Mouse (Mus musculus) spleen, postnatal 14 days (tissue): ENCODE data around the gene Zar1l.
"Not testable (repeated sequence)": the region's sequence is repeated elsewhere in the genome, so short reads cannot be mapped to it uniquely, and the experiment has no call there.

Source experiments
- DNase-seq, 2 experiments: peaks; one replicate each; pipeline ENCODE4 v3.0.0; 2021 to 2022; ENCODE audit warnings: low spot score in 2 of 2

Gene Zar1l

GRCm38 (mm10) chr5:150518064-150518463 lies at the start of gene Zar1l:
TSS of gene Zar1l (minus strand) at chr5:150518164.
- no peak for DNase-seq

GRCm38 (mm10) chr5:150566971-150567370 lies 49.0 kb upstream of the Zar1l start:
- no peak for DNase-seq

- DNase-seq, result no peak
Observed at GRCm38 (mm10) chr5:150566226-150566625, 48.3 kb upstream of the Zar1l start.

- DNase-seq, result no peak
Observed at GRCm38 (mm10) chr5:150564426-150564825, 46.5 kb upstream of the Zar1l start.

DNA sequence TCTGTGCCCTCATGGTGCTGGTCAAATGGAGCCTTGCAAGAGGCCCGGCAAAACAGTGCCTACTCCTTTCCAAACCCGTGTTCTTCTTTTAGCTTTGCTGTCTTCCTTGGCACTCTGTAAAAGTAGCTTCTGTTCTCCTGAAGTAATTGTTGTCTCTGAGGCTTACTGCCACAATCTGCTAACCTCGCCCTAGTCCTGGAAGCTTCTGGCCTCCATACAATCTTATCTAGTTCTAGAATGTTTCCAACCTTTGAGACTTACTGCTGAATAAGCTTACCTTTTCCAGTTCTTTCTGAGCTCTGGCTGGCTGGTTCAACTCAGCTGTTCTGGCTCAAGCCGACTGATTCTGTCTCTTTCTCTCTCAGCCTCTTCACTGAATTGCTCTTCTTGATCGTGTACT lies 43.8 kb upstream of the Zar1l start:
- no peak for DNase-seq

GRCm38 (mm10) chr5:150561376-150561775 lies 43.4 kb upstream of the Zar1l start:
- DNase-seq, result no peak

DNA sequence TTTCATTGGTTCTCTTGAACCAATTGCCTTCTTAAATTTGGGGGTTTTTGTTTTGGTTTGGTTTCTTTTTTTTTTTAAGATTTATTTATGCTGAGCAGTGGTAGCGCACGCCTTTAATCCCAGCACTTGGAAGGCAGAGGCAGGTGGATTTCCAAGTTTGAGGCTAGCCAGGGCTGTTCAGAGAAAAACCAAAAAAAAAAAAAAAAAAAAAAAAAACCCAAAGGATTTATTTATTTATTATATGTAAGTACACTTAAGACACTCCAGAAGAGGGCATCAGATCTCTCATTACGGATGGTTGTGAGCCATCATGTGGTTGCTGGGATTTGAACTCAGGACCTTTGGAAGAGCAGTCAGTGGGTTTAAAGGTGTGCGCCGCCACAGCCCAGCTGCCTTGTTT lies 42.9 kb upstream of the Zar1l start:
- no peak for DNase-seq

- no peak for DNase-seq
Observed at GRCm38 (mm10) chr5:150559519-150560103, 41.6 kb upstream of the Zar1l start.

GRCm38 (mm10) chr5:150551637-150552036 lies 33.7 kb upstream of the Zar1l start:
- no peak for DNase-seq

DNA sequence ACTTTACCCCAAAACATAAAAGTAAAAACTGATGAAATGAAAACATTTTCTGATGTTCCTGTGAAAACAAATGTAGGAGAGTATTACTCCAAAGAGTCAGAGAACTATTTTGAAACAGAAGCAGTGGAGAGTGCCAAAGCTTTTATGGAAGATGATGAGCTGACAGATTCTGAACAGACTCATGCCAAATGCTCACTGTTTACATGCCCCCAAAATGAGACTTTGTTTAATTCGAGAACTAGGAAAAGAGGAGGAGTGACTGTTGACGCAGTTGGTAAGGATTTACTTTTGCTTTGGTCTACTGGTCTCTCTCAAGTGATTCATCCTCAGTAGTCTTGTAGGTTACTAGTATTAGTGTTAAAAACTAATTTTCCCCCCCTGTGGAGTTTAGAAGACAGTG lies 25.2 kb upstream of the Zar1l start:
- DNase-seq, result no peak

- no peak for DNase-seq
Observed at GRCm38 (mm10) chr5:150541302-150541701, 23.3 kb upstream of the Zar1l start.

GRCm38 (mm10) chr5:150525239-150525638 lies 7.3 kb upstream of the Zar1l start:
- DNase-seq, result no peak

- DNase-seq, result no peak
Observed at GRCm38 (mm10) chr5:150522867-150523234, 4.9 kb upstream of the Zar1l start.

DNA sequence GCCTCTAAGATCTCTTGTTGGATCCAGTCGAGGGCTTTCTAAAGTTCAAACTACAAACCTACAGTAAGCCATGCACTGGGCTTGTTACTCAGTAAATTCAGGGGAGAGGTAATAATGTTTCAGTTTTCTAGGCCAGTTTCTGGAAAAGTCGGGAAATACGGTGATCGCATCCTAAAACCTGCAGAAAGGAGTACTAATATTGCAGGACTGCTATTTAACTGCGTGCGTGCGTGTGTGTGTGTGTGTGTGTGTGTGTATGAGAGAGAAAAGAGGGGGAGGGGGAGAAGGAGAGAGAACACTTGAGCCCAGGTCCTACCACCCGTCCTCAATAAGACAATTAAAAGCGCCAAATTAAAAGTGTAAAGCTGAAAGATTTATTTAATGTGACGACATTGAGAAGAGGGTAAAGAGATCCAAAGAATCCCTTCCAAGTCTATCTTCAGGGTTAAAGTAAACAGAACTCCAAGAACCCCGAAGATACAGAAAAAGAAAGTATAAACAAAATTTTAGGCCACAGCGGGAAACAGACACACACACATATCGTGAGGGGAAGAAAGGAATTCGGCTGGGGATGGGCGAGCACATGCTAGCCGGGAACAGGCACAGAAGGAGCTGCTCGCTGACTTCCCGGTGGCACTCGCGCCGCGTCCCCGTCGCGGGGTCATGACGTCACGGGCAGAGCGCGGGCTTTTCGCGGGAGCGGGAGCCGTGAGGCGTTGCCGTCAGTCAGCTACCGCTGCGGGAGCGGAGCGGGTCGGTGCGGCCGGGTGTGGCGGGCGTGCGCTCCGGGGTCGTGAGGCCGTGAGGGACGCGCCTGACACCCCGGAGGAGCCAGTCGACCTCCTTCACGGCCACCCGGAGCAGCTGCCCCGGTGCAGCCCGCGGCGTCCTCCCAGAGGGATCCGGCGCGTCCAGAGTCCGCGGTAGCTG lies 4.2 kb upstream of the Zar1l start, which contains the start of gene Brca2:
Gene Brca2, plus strand, starts transcription at position 694 of the 930 bp plus-strand sequence.
- DNase-seq, result peak; percentile 85 to 93

DNA sequence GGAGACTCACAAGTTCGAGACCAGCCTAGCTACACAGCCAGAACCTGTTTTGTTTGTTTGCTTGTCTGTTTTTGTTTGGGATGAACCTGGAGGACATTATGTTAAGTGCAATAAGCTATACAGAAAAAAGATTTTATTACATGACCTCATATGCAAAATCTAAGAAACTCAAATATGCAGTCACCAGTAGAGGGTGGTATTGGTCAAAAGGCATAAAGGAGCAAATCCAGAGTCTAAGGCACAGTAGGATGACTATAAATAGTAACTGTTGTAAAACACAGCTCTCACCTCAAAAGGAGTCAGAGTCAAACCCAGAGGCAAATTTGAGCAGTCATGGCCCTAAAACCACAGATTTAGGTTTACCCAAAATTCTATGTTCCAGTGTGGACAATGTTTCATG lies 1.6 kb upstream of the Zar1l start:
- no peak for DNase-seq

- DNase-seq, result no peak
Observed at GRCm38 (mm10) chr5:150514027-150514426, 3.9 kb downstream of the Zar1l start.

- DNase-seq, result no peak
Observed at GRCm38 (mm10) chr5:150513264-150513663, 4.7 kb downstream of the Zar1l start.

DNA sequence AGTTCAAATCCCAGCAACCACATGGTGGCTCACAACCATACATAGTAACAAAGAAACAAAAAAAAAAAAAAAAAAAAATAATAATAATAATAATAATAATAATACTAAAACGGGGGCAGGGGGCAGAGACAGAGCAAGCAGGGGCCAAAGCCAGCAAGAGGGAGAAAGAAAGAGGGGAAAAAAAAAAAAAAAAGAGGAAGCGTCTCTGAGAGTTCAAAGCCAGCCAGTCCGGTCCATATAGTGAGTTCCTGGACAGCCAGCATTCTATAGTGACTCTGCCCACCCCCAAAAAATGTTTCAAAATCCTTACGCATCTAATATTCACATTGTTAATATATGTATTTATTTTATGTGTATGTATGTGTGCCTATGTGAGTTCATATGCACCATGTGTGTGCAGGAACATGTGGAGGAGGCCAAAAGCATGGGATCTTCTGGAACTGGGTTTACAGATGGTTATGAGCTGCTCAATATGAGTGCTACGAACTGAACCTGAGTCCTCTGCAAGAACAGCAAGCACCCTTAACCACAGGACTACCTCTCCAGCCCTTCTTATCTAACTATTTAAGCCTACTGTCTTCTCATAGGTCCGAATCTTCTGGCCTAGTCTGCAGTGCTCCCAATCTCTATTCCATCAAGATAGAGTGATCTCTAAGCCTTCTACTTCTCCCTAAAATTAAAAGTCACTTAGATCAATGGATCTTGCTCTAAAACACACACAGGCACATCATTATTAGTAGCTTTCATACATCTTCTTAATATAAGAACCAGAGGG lies 7.3 kb downstream of the Zar1l start:
- no peak for DNase-seq

DNA sequence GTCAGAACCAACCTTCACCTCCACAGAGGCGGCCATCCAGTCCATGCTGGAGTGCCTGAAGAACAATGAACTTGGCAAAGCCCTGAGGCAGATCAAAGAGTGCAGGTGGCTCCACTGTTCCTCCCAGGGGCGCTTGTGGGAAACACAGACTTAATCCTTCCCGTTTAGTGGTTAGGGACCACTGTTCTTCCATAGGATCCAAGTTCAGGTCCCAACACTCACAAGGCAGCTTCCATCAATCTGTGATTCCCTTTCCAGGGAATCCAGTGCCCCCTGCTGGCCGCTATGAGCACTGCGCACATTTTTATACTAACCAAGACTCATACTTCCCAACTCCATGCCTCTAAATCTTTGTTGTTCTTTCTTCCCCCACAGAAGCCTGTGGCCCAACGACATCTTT lies 22.2 kb downstream of the Zar1l start:
- peak in 1 of 2 experiments; percentile 22 for DNase-seq

DNA sequence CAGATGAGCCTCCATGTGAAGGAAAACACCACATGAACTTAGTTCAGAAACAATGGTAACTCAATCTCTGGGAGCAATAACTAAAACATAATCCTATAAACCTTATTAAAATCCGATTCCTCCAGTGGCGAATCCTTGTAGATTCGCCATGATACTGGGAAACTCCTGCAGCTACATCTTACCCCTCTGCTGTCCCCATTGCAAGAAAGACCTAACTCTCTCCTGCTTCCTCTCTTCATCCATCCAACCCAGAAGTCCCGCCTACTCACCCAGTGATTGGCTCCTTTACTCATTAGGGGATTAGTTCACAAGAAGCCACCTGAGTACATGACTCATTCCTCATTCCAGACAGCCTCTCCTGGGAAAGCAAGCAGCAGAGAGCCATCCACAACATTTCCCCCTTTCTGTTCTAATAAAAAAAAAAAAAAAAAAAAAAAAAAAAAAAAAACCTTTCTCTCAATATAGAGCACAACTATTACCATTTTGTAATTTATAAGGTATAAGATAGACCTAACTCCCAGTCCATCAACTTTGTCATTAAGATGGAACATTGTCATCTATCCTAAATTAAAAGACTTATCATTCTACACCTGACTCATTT lies 26.3 kb downstream of the Zar1l start:
- DNase-seq, result not testable (repeated sequence)

- no peak for DNase-seq
Observed at GRCm38 (mm10) chr5:150490821-150491220, 27.1 kb downstream of the Zar1l start.

DNA sequence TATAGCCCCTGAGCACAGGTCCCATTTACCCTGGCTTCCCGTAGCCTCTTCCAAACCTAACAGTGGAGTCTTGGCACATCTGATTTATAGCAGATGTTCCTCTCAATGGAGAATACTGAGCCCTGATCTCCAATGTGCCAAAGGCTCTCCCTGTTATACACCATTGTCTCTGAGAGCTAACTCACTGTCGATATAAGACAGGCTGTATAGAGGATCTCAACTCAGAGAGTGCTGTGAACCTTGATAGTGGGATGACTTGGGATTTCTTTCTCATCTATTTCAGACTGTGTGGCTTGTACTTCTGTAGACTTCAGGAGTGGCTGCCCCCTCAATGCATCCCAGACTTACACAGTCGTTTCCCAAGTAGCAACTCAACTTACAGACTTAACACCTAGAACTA lies 27.7 kb downstream of the Zar1l start:
- DNase-seq, result no peak
